Mouse (Mus musculus) gastrocnemius, adult 2 months (tissue): ENCODE results near the gene Ranbp6. TPM values are rescaled to one million over a fixed set of nuclear protein-coding genes. Genes with fewer than 3 reads are reported as not detected.
A peak's percentile ranks its signal among the peaks of the same experiment; 100 is the strongest.

Experiments
- DNase-seq: peaks from one replicate; pipeline ENCODE4 v3.0.0; 2022
- H3K27ac ChIP-seq: fragments of 200-600 bp; 2 replicates; pipeline ENCODE4 v1.8.1; 2022; ENCODE audit warnings: mild to moderate bottlenecking
- H3K4me3 ChIP-seq: fragments of 200-600 bp; 2 replicates; pipeline ENCODE4 v1.8.1; 2022; ENCODE audit warnings: mild to moderate bottlenecking, moderate library complexity
- CTCF ChIP-seq: fragments of 200-600 bp; IDR thresholded peaks from 2 replicates; pipeline ENCODE4 v1.8.1; 2022; ENCODE audit warnings: antibody characterized with exemption, mild to moderate bottlenecking, moderate library complexity
- intact Hi-C: fragments of 180-260 bp; cut with DNase I; formaldehyde crosslinking; loops from one replicate; pipeline ENCODE4 v1.15.1; 2025
- total RNA-seq, 2 experiments: library from RNA; stranded (reverse); gene quantifications; 2 replicates each; pipeline ENCODE4 v1.2.3; 2021

Gene Ranbp6
- total RNA-seq, 2 experiments from 2014 or later = 10.2 to 11.1 TPM

DNA sequence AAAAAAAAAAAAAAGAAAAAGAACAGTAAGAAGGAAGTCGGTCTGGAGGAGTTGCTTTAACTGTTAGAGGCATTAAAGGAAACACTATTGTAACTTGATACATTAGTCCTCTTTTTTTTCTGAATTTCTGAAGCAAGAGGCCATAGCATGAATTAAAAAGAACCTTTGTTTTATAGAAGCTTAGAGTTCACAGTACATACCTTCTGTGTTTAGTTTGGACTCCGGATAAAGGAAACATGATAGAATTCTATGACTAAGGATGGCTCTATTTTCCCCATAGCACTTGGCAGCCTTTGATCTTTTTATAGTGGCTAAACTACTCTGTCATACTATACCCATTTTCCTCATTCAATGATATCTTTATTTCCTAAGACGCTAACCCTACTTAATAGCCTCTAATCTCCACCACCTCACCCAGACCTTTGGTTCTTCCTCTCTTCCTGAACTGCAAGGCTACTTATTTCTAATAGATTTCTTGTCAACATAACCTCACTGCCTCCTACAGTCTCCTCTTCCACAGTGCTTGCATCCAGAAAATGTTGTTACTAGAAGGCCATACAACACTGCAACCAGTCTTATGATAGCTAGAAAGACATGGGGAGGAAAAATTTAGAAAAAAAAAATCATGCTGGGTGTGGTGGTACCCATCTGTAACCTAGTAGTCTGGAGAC, 22.7 kb upstream of the Ranbp6 start:
- Histone ChIP-seq H3K27ac (no peak overlapping the region), H3K4me3 (no peak overlapping the region)
- no peak for TF ChIP-seq CTCF
- DNase-seq = no peak
- intact Hi-C loops = no loop called here

GRCm38 (mm10) chr19:29830911-29831310, 18.1 kb upstream of the Ranbp6 start:
- intact Hi-C loops = no loop called here
- no peak for TF ChIP-seq CTCF
- no peak for DNase-seq
- no peak overlapping the region for H3K27ac ChIP-seq
- H3K4me3 ChIP-seq = no peak overlapping the region

GRCm38 (mm10) chr19:29828558-29828957, 15.8 kb upstream of the Ranbp6 start:
- no peak for DNase-seq
- no peak for TF ChIP-seq CTCF
- Histone ChIP-seq H3K4me3 (no peak overlapping the region), H3K27ac (no peak overlapping the region)
- intact Hi-C loops = no loop called here

GRCm38 (mm10) chr19:29826686-29827085, 13.9 kb upstream of the Ranbp6 start:
- intact Hi-C loops = no loop called here
- no peak overlapping the region for H3K27ac ChIP-seq
- DNase-seq = peak; percentile 28
- TF ChIP-seq CTCF = peak; percentile 58
- H3K4me3 ChIP-seq = no peak overlapping the region

DNA sequence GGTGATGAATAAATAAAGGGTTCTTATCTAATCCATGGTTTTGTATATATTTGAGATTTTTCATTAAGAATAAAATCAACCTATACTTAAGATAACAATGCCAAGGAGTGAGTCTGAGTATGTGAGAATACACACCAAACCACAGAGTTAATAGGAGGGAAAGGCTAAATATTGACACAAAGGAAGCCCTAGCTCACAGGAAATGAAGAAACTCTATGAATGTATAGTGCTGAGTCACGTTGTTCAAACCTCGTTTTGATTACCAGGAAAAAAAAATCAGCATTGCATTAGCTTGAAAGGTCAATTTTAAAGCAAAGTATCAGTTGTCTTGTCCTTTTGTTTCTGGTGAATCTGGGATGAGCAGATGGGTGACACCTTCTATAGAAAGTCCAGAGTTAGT, 12.2 kb upstream of the Ranbp6 start:
- no peak for DNase-seq
- no peak overlapping the region for H3K4me3 ChIP-seq
- intact Hi-C loops = loop anchor here (2.0 kb wide), 1 partner anchor 154 kb away; no protein-coding TSS in a partner anchor
- H3K27ac ChIP-seq = no peak overlapping the region
- no peak for TF ChIP-seq CTCF

DNA sequence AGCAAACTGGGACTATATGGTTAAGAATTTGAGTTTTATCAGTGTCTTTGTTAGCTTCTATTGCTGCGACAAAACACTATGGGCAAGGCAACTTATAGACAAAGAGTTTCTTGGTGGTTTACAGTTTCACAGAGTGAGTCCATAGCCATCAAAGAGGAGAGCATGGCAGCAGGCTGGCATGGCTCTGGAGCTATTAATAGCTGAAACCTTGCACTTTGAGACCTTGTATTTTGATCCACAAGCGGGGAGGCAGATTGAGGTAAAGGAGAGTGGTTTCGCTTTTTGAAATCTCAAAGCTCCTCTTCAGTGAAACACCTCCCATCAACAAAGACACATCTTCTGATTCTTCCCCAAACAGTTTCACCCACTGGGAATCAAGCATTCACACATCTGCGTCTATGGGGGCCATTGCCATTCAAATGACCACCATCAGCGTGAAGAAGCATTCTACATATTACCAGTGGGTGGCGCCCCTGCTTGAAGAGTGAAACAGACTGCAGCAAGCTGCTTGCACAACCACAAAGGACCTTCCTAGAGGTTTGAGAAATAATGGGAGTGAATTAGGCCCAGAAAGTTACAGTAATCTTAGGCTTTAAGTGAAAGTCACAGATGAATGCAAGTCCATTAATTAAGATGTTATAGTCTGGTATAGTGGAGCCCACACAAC, 11.4 kb upstream of the Ranbp6 start:
- peak; percentile 60 for DNase-seq
- intact Hi-C loops = loop anchor here (2.0 to 5.0 kb wide), 2 partner anchors 155 to 383 kb away; no protein-coding TSS in a partner anchor
- H3K4me3 ChIP-seq = no peak overlapping the region; the same call in 1 of the 2 replicates
- peak; percentile 83 for TF ChIP-seq CTCF
- no peak overlapping the region for H3K27ac ChIP-seq

DNA sequence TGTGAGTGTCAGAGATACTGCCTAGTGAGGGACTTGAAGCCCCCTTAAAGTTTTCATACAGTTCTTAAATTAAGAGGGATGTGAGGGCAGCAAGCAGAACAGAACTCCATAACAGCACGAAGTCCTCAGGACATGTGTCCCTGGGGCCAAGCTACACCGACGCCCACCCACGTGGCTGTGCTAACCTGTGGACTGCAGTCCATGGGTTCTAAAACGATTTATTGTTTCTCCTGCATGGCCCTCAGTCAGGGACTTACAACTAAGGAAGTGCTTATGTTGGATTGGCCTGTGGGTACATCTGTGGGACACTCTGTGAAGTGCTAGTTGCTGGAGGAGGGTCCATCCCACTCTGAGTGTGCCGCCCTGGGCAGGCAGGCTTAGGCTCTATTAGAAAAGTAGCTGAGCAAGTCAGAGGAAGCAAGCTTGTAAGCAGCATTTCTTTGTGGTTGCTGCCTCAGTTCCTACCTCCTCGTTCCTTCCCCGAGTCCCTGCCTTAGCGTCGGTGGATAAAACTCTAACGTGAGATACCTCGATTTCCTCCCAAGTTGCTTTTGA, 10.8 kb upstream of the Ranbp6 start:
- no peak for TF ChIP-seq CTCF
- Histone ChIP-seq H3K4me3 (no peak overlapping the region), H3K27ac (no peak overlapping the region)
- no peak for DNase-seq
- intact Hi-C loops = loop anchor here (2.0 to 5.0 kb wide), 2 partner anchors 155 to 384 kb away; no protein-coding TSS in a partner anchor

- no peak overlapping the region for H3K27ac ChIP-seq
- intact Hi-C loops = loop anchor here (2.0 to 5.0 kb wide), 2 partner anchors 136 to 386 kb away; no protein-coding TSS in a partner anchor
- TF ChIP-seq CTCF = peak; percentile 72
- H3K4me3 ChIP-seq = no peak overlapping the region
- DNase-seq = no peak
Observed at GRCm38 (mm10) chr19:29820966-29821365, 8.2 kb upstream of the Ranbp6 start.

- no peak for TF ChIP-seq CTCF
- H3K27ac ChIP-seq = no peak overlapping the region
- DNase-seq = no peak
- intact Hi-C loops = loop anchor here (5.0 kb wide), 1 partner anchor 222 kb away; the partner anchor contains the start of gene Uhrf2
- H3K4me3 ChIP-seq = no peak overlapping the region
Observed at GRCm38 (mm10) chr19:29810022-29810421, 2.8 kb downstream of the Ranbp6 start.

GRCm38 (mm10) chr19:29805917-29806785, 6.6 kb downstream of the Ranbp6 start, which contains the start of gene 9930021J03Rik:
9930021J03Rik (minus strand) TSS chr19:29805989.
- intact Hi-C loops = no loop called here
- Histone ChIP-seq H3K27ac (peak within 1 kb of the TSS; percentile 95), H3K4me3 (peak within 1 kb of the TSS; percentile 95)
- peak; percentile 99 for DNase-seq
- TF ChIP-seq CTCF = no peak

GRCm38 (mm10) chr19:29805101-29805916, 7.5 kb downstream of the Ranbp6 start:
- DNase-seq = peak; percentile 76
- peak overlapping the region; percentile 95 for H3K4me3 ChIP-seq
- no peak for TF ChIP-seq CTCF
- intact Hi-C loops = no loop called here
- H3K27ac ChIP-seq = peak overlapping the region; percentile 95

DNA sequence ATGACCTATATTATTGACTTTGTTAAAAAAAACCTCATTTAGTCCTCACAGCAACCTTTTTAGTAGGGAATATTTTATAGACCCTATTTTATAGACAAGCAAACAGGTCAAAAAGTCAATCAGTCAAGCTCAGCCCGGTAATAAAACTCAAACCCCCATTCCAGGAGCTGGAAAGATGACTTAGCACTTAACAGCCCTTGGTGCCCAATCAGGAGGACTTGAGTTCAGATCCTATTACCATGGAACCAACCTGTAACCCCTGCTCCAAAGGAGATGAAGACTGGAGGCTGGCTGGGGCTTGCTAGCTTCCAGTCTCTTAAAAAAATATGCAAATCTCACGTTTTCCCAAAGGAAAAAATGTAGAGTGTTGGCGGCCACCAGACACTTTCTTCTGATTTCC, 8.8 kb downstream of the Ranbp6 start:
- intact Hi-C loops = no loop called here
- no peak for DNase-seq
- TF ChIP-seq CTCF = no peak
- H3K4me3 ChIP-seq = peak overlapping the region; percentile 95
- H3K27ac ChIP-seq = no peak overlapping the region; the same call in 1 of the 2 replicates
